Mouse (Mus musculus): ENCODE data around the gene Sox13.

Gene Sox13

DNA sequence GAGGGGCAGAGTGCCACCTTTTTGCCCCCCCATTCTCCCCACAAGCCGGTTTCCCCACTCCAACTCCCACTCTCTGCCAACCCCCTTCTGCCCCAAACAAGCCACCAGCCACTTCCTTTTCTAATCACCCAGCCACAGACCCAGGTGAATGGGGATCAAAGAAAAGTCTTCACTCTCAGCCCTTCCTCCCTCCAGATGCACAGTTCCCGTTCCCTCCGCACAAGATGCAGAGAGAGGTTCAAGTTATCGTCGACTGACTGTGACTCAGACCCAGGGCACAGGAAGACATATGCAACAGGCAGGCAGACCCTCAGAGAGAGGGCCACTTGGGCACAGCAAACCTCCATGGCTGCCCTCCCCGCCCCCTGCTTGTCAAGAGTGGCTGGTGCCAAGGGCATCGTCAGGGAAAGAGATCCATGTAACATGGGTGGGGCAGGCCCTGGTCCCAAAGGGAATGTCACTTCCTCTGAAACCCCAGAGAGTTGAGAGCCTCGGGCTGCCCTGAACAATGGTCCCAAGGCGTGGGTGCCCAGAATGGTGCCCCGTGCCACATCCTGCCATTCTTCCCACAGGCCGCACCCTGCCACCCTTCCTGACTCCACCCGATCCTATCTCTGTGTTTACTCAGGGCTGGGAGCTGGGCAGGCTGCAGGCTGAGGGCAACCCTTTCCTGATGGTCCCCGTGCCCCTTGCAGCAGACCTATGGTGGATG, 24.0 kb downstream of the Sox13 start:
- no peak for DNase-seq (ENCODE audit: low spot score in 2 of 2)

DNA sequence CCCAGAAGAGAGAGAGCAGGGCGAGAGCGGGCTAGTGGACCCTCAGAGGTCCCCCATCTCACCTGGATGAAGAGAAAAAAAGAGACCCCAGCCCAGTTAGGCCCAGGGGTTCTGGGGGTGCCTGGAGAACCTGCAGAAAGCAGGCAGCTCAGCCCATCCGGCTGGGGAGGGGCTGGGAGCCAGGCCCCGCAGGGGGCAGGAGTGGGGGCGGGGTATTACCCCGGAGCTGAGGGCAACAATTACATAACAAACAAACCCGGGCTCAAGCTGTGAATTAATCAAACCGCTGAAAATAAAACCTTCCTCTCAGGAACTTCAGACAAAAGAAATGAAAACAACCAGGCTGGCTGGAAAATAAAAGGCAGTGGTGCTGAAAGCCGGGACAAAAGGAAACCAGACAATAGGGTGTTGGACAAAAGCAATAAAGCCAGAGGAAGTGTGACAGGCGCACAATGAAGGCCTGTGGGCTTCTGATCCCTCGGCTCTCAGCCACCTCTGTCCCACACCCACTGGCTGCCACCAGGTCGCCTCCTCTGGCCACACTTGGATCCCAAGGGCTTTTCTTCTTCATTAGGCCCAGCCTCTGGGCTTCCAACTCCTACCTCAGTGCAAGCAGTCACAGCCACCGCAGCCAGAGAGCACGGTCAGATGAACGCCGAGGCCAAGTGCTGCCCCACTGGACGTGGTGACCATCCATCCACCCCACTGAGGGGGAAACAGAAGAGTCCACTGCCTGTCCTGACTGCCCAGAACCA, 26.5 kb downstream of the Sox13 start:
- no peak for DNase-seq (ENCODE audit: low spot score in 2 of 2)

DNA sequence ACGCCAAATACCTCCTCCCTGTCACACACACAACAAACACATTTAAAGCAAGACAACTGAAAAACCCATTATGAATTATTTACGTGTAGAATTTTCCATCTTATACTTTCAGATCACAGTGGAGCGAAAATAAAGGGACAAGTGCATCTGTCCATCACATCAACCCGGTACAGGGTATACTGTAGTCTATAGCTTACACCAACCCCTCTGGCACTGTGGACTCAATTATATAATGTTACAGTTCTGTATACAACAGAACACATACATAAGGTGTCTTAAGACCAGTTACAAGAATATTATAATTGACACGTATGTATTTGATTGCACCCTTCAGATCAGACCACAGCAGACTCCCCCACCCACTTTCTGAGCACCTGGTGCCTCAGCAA, 27.1 kb downstream of the Sox13 start:
- no peak for DNase-seq (ENCODE audit: low spot score in 2 of 2)

DNA sequence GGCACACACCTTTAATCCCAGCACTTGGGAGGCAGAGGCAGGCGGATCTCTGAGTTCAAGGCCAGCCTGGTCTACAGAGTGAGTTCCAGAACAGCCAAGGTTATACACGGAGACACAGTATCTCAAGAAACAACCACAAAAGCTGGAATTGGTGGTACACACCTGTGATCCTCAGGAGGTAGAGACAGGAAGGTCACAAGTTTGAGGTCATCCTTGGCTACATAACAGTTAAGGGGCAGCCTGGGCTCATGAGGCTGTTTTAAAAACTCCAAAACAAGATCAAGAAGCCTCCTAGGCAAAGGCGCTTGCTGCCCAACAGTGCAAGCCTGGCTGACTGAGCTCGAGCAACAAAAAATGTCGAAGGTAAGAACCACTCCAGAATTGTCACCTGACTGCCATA, 27.5 kb downstream of the Sox13 start:
- no peak for DNase-seq (ENCODE audit: low spot score in 2 of 2)

DNA sequence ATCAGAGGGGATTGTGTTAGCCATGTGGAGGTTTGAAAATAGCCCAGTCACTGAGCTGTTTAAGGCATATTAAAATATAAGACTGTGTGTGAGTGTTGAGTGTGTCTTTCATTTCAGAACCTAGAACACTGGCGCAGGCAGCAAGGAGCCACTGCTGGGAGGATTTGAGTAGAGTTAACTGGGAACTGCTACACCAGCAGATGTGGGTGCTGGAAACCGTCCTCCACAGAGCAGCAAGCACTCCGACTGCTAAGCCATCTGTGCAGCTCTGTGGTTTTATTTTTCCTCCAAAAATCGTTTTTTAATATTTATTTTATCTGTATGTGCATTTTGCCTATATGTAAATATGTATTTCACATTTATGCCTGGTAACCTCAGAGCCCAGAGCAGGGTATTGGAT, 29.5 kb downstream of the Sox13 start:
- DNase-seq (ENCODE audit: low spot score in 2 of 2), result no peak

DNA sequence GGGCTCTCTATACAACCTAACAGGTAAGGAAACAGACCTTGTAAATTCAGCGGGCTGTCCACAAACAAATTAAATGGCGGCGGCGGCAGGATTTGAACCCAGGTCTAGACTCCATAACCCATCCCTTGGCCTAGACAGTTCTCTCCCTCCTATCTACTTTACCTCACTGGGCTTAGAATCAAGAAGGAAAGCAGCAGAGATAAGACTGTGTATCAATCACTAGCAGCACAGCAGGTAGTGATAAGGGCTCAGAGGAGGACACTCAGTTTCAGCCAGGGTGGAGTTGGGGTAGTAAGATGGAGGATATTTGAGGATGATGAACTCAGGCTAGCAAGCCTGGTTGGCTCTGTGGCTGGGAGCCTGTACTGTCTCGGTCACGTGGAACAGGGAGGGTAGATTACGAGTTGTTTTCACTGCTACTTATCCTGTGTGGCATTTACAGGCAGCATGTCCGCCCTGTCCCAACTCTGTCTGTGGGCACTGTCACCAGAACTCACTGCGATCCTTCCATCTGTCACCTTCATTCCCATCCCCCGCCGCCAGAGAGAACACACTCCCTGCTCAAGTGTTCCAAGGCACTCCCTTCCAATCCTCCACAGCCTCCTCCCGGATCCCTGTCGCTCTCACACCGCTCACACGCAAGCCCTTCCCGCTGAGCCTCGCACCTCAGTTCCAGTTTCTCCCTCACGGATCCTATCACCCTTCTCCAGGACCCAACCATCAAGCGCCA, 36.5 kb downstream of the Sox13 start:
- DNase-seq (ENCODE audit: low spot score in 2 of 2), result no peak

DNA sequence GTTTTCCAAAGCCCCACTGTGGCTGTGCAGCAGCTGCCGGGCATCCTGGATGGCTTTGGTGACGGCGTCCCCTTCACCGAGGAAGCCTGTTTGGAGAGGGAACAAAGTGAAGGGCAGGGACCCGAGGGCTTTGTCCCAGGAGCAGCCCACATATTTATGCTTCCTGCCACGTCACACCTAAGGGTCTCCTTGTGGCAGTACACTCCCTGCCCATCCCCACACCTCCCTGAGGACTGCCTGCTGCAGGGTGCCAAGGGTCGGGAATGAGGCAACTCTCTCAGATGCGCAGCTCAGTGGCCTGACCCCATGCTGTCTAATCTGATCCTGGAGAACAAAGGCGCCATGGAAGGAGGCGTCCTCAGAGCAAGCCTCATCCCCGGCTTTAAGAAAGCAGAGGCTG, 38.0 kb downstream of the Sox13 start:
- no peak for DNase-seq (ENCODE audit: low spot score in 2 of 2)

DNA sequence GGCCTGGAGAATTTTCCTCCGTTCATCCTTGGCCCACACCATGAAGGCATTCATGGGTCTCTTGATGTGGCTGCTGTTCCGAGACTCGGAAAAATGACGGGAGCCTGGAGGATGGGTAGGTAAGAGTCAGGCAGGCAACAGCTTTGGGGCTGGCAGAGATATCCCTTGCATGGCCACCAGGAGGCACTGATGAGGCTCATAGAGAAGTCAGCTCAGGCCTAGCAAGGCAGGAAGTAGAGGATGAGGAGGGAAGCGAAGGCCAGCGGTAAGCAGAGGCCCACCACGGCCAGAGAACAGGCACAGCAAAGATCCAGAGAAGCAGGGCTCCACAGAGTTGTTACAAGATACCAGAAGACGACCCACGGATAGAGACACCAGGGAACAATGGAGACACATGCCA, 38.7 kb downstream of the Sox13 start:
- peak; percentile 56 to 77 for DNase-seq (ENCODE audit: low spot score in 2 of 2)

DNA sequence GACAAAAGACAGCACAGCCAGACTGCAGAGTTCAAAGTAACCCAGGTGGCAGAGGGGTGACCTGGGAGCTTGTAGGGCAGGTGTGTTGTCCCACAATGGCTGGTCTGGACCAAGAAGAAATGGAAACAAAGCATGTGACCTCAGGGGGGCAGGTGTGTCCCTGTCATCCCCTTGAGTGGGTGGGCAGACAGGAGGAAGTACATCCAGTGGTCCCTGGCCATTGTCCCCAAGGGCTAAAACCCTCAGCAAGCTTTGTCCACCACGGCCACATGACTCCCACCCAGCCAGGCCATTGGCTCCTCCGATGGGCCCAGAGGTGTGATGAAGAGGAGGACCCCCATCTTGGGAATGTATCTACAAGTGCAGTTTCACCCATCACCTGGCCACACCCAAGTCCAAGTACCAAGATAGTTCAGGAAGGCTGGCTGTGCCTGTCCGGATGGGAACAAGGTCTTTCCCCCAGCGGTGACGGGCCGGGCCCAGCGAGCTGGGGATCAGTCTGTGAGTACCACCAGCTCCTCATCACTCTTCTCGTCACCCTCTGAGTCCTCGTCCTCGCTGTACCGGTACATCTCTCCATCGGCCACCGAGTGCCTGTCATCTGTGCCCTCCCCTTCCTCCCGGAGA, 40.9 kb downstream of the Sox13 start:
- DNase-seq (ENCODE audit: low spot score in 2 of 2), result no peak

DNA sequence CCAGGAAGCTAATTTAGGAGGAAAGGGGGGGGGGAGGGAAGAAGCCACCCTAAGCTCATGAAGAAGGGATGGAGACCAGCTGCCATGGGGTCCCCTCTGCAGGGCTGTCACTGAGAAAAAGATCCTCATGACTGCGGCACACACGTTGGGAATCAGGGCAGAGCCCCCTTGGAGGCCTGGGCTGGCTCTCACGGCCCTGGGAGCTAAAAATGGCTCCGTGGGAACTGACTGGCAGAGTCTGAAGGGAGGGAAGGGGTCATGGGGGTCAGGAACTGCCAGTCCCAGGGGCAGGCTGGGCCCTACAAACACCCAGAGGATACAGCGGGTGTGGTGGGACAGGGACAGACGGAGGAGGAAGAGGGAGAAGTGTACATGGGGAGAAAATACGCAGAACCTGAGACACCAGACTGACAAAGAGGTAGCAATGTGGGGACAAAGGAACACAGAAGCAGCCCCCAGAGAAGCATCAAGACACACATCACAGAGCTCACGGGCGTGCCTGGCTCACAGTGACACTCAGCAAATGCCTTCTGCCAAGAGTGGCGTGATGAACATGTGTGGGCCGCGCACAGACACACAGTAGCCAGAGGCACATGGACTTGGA, 41.5 kb downstream of the Sox13 start:
- no peak for DNase-seq (ENCODE audit: low spot score in 2 of 2)

DNA sequence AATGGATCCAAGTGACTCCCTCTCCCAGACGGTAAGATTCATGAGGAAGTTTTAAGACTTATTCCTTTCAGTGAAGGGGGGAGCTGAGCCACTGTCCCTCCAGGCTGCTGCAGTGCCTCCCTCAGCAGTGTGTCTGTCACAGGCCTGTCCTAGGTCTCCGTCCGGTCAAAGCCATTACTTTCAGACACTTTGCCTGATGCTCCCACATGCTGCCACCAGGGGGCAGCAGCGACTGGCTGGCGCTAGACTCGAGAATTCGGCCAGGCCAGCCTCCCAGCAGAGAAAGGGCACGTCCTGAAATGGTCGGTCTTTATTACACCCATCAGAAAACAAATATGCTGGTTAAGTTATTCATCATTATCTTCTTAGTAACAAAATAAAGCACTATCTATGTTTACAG, 42.2 kb downstream of the Sox13 start:
- DNase-seq (ENCODE audit: low spot score in 2 of 2), result no peak

DNA sequence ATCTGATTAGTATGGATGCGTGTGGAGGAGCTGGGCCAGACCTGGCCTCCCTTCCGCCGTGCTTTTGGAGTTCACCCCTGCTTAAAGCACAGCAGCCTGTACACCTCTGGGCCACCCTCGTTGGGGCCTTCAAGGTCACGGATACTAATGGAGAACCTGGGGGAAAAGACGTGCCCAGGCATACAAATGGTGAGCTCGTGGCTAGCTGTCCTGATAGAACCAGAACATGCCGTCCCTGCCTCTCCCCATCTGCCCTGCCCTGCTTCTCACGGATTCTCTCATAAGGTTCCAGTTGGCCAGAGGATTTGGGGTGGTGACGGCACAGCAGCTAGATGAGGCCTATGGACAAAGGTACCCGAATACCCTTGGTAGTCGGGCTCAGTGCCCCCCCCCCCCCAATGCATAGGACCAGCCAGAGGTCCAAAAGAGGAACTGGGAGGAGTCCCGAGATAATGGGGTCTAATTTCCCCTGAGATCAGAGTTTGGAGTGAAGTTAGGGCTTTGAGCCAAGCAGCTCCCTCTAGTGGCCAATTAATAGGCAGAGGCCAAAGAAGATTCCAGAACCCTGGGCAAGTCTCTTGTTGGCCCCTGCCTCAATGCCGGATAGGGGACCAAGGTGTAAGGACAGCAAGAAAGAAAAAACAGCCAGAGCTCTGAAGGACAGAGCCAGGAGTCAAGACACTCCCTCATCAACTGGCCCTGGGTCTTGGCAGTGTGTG, 43.7 kb downstream of the Sox13 start:
- DNase-seq (ENCODE audit: low spot score in 2 of 2), result no peak

DNA sequence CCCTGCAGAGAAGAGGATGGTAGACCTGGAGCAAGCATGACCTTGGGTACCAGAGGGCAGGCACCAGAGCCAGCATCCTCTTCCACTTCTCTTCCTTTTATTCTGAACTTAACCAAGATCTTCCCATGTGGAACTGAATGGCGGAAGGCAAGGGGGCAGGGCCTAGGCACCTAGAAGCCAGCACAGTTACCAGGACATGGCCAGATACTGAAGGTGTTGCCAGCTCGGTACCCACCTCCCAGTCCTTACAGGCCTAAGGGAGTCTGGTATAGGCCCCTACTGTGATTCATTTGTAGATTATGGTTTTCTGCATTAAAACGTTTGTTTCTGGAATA, 44.2 kb downstream of the Sox13 start:
- no peak for DNase-seq (ENCODE audit: low spot score in 2 of 2)

DNA sequence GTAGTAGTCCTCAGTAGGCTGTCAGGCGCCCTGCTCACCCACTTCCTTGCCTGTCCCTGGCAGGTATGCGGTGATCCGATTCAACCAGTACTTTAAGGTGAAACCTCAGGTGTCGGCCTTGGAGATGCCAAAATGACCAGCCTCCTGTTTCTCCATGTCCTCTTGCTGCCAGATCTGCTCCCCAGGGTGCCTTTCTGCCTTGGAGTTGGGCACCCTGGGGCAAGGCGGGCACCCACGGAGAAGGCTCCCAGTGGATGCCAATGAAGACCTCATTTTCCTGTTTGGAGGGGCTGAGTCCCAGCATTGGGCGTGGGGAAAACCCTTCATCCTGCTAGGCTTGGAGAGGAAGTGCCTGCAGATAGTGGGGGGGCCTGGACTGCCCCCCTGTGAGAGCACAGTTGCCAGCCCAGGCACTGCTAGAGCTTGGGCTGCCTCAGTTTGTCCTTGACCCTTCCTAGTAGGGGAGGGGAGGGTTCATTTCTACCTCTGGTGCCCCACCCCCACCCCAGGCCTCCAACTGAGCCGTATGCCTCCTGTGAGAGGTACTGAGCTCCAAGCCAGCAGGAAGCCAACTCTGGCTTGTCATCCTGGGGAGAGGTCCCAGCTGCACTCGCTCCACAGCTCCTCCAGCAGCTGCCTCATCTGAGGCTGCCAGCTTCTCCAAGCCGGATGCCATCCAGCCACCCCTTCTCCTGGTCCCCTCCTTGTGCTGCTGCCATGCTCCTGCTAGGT, 44.8 kb downstream of the Sox13 start:
- DNase-seq (ENCODE audit: low spot score in 2 of 2), result no peak

DNA sequence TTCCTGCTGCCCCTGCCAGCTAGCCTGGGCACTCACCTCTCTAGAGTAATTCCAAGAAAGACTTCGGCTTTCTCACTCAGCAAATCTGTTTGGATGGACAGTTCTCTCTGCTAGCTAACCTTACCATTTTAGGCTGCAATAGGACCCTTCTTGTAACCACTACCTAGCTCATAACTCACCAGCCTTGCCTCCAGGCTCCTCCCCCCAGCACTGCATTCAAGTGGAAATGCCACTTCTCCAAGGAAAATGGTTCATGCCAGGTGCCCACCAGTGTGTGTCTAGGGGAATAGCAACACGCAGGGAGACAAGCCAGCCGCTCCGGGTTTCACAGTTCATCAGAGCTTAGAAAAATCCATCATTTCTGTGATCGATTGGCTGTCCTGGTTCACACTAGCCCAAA, 46.6 kb downstream of the Sox13 start:
- DNase-seq (ENCODE audit: low spot score in 2 of 2), result no peak

DNA sequence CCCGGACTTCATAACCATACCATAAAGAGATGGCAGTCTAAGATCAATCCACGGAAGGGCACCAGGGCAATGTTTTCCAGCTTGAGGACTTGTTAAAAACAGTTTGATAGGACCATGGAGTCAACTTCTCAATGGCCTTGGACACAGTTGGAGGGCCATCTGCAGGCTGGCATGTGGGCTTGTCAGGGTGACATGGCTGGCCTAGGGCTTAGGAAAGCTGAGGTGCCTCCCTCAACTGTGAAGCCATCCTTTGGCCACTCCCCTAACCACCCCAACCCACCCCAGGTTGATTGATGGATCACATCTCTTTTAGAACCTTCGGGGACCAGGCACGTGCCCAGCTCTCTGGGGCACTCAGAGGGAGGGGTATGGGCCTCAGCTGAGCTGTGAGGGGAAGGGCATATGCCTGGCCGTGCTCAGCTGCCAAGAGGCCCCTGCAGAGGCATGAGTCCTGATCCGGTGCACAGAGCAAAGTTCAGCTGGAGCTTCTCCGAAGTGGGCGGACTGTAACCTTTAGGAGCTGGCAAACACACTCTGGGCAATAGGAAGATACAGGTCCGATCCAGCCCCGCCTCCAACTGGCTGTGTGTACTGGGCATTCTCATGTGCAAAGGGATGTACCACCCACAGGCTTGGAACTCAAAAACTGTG, 48.4 kb downstream of the Sox13 start:
- DNase-seq (ENCODE audit: low spot score in 2 of 2), result no peak

DNA sequence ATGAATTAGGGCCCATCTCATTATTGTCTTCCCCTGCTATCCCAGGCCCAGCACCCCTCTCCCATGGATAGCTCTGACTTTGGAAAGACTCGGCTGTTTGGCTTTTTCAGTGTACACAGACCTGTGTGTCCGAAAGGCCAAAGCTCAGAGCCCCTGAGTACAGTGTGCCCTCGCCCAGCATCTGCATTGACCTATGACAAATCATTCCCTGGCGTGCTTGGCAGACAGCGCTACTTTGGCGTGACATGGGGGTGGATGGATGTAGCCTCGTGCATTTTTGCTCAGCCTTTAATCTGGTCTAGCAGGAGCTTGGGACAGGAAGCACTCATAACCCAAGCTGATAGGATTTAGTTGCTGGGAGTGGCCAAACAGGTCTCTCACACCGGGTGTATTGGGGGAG, 52.1 kb downstream of the Sox13 start:
- DNase-seq (ENCODE audit: low spot score in 2 of 2), result no peak

DNA sequence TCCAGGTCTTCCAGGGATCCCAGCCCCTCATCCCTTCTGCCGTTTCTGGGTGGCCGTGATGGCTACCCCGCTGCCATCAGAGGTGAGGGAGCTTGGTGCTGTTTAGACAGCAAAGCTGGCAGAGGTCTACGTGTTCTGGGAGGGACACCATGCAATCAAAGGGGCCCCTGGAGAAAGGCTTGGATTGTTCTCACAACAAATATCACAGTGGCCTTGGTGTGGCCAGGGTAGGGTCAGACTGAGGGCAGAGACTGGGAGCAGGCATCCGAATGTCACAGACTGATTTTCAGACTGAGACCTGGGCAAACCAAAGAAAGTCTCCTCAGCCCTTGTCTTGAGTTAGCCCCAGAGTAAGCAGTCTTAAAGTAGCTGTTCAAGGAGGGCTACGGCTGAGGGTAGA, 52.7 kb downstream of the Sox13 start:
- no peak for DNase-seq (ENCODE audit: low spot score in 2 of 2)

DNA sequence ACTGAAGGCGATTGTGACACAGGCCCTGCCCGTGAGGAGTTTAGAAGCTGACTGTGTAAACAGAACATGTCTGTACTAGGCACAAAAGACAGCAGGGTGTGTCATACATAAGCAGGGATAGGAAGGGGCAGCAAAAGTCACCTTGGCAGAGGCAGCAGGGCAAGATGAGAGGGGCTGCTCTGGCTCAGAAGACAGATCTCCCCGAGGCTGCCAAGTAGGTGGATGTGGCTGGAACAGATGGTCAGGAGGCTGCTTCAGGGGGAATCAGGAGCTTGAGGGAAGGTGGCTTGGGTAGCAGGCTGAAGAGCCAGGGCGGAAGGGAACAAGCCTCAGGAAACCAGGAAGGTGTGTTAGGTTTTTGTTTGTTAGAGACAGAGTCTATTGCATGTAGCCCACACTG, 53.8 kb downstream of the Sox13 start:
- DNase-seq (ENCODE audit: low spot score in 2 of 2), result no peak

DNA sequence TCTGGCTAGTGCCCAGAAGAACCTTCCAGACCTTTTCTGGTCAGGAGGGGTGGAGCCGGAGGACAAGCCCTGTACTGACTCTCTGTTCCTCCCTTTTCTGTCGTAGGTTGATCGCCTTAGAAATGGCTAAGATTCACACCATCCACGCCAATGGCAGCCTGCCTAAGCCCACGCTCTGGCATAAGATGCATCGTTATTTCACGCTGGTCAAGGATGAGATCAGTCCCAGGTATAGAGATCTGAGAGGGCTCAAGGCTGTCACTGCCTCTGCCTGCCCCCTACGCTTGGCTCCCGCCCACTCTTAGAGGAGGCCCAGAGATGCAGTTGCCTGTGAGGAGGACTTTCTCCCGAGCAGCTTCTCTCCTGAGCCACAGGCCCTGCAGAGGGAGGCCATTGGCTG, 55.5 kb downstream of the Sox13 start:
- DNase-seq (ENCODE audit: low spot score in 2 of 2), result no peak

All from spleen, postnatal 14 days (tissue).